Mouse (Mus musculus) forebrain, embryonic 13.5 days (tissue): ENCODE data around the gene Ugt1a9. TPM values are rescaled to one million over a fixed set of nuclear protein-coding genes. Genes with fewer than 3 reads are reported as not detected.
"Not testable (repeated sequence)": the region's sequence is repeated elsewhere in the genome, so short reads cannot be mapped to it uniquely, and the experiment has no call there.

ENCODE experiments used
- ATAC-seq: fragments of 200-750 bp; cut with Nextera tagmentation; 2 replicates; pipeline ENCODE4 v1.8.0; 2017
- H3K27ac ChIP-seq: fragments of 300-500 bp; sonication (generic); 2 replicates; pipeline ENCODE4 v1.5.1; 2015; ENCODE audit warnings: inconsistent platforms, mild to moderate bottlenecking, moderate library complexity
- H3K27me3 ChIP-seq: fragments of 300-500 bp; sonication (generic); 2 replicates; pipeline ENCODE4 v1.6.1; 2015; ENCODE audit warnings: mild to moderate bottlenecking, inconsistent platforms
- H3K36me3 ChIP-seq: fragments of 300-500 bp; sonication (generic); 2 replicates; pipeline ENCODE4 v1.6.1; 2015; ENCODE audit warnings: mild to moderate bottlenecking, inconsistent platforms; ENCODE audit not compliant: poor library complexity, severe bottlenecking
- H3K4me1 ChIP-seq: fragments of 300-500 bp; sonication (generic); 2 replicates; pipeline ENCODE4 v1.6.1; 2015; ENCODE audit warnings: inconsistent platforms
- H3K4me2 ChIP-seq: fragments of 300-500 bp; sonication (generic); 2 replicates; pipeline ENCODE4 v1.6.1; 2015; ENCODE audit warnings: inconsistent platforms, mild to moderate bottlenecking, moderate library complexity
- H3K4me3 ChIP-seq: fragments of 300-500 bp; sonication (generic); 2 replicates; pipeline ENCODE4 v1.5.1; 2015; ENCODE audit warnings: mild to moderate bottlenecking, inconsistent platforms
- H3K9ac ChIP-seq: fragments of 300-500 bp; sonication (generic); 2 replicates; pipeline ENCODE4 v1.6.1; 2015; ENCODE audit warnings: mild to moderate bottlenecking, inconsistent platforms
- H3K9me3 ChIP-seq: fragments of 300-500 bp; sonication (generic); replicated peaks from 2 replicates; pipeline ENCODE4 v1.6.1; 2016; ENCODE audit warnings: inconsistent platforms
- WGBS: fragments of 180-500 bp; shearing (Covaris S2); methylation state at CpG from one replicate; pipeline ENCODE4 v1.1.7; 2015; 5-methylcytosine and 5-hydroxymethylcytosine counted together
- polyA plus RNA-seq: library from polyadenylated mRNA; unstranded; fragments of >200 nt; fragmentation: Nextera tagmentation; extraction: Ambion mirVana; gene quantifications from 2 replicates; pipeline ENCODE4 v1.2.1, GENCODE M21; 2015

Gene Ugt1a9
- polyA plus RNA-seq, 1 experiment from 2014 or later, result not detected

- Histone ChIP-seq H3K4me1 (no peaks in the 10 kb centered on the region), H3K36me3 (no peaks in the 10 kb centered on the region), H3K9me3 (no peaks in the 10 kb centered on the region), H3K4me2 (no peak overlapping the region), H3K9ac (no peak overlapping the region), H3K4me3 (no peak overlapping the region), H3K27ac (no peak overlapping the region), H3K27me3 (no peaks in the 10 kb centered on the region)
- ATAC-seq, result no peak
Observed at GRCm38 (mm10) chr1:88092341-88092740, 21.7 kb downstream of the Ugt1a9 start.

GRCm38 (mm10) chr1:88094270-88094676, 23.7 kb downstream of the Ugt1a9 start:
- H3K36me3 ChIP-seq, H3K4me1 ChIP-seq, H3K4me3 ChIP-seq, H3K27me3 ChIP-seq, H3K9ac ChIP-seq, H3K4me2 ChIP-seq, H3K9me3 ChIP-seq, ATAC-seq, H3K27ac ChIP-seq: not testable (repeated sequence)
- 89% methylated on average over 3 of the region's 3 CpGs for WGBS

DNA sequence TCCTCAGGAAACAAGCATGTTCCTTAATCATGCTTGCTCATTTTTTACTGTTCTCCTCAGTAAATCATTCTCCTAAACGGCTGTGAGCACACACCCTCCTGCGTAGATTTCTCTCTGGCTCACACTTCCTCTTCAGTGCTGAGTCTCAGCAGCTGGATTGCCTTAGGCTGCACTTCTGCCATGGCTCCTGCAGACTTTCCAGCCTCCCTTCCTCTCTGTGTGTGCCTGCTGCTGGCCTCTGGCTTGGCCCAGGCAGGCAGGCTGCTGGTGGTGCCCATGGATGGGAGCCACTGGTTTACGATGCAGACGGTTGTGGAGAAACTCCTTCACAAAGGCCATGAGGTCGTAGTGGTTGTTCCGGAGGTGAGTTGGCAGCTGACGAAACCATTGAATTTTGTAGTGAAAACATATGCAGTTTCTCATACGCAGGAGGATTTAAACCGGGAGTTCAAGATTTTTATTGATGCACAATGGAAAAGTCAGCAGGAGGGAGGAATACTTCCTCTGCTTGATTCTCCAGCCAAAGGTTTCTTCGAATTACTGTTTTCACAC, 24.4 kb downstream of the Ugt1a9 start, which contains the start of gene Ugt1a7c:
Ugt1a7c (plus strand) TSS at position 122 of the 552 bp plus-strand sequence.
- H3K27ac ChIP-seq, result no peak within 1 kb of the TSS
- no peaks in the 10 kb centered on the region for H3K36me3 ChIP-seq
- WGBS, result 72% methylated on average over 10 of the region's 10 CpGs
- H3K4me1 ChIP-seq, result no peaks in the 10 kb centered on the region
- no peak within 1 kb of the TSS for H3K4me3 ChIP-seq
- H3K27me3 ChIP-seq, result no peaks in the 10 kb centered on the region
- H3K9me3 ChIP-seq, result no peaks in the 10 kb centered on the region
- H3K9ac ChIP-seq, result no peak within 1 kb of the TSS
- ATAC-seq, result no peak
- H3K4me2 ChIP-seq, result no peak within 1 kb of the TSS

DNA sequence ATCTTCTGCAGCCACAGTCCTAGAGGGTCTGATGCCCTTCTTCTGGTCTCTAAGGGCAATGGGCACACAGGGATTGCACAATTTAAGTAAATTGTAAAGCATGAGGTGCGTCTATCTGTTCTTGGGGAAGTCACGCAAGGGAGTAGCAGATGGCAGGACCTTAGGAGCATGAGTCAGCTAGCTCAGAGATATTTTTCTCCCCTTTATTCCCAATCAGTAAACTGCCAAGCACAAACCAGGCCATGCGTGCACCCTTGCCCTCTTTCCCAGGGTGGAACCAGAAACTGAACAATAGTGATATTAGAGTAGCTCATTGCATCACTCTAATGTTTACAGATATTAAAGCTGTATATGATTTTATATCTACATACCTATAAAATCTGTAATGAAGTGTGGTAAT, 27.9 kb downstream of the Ugt1a9 start:
- not testable (repeated sequence) for H3K36me3 ChIP-seq, H3K27ac ChIP-seq, H3K4me2 ChIP-seq, H3K9ac ChIP-seq, H3K9me3 ChIP-seq, H3K27me3 ChIP-seq, ATAC-seq, H3K4me3 ChIP-seq, H3K4me1 ChIP-seq
- 91% methylated on average over 3 of the region's 3 CpGs for WGBS

- H3K4me3 ChIP-seq, H3K27ac ChIP-seq, H3K27me3 ChIP-seq, H3K4me1 ChIP-seq, H3K9me3 ChIP-seq, ATAC-seq, H3K9ac ChIP-seq, H3K4me2 ChIP-seq, H3K36me3 ChIP-seq: not testable (repeated sequence)
- WGBS, result 90% methylated on average over 2 of the region's 2 CpGs
Observed at GRCm38 (mm10) chr1:88099691-88100090, 29.1 kb downstream of the Ugt1a9 start.

DNA sequence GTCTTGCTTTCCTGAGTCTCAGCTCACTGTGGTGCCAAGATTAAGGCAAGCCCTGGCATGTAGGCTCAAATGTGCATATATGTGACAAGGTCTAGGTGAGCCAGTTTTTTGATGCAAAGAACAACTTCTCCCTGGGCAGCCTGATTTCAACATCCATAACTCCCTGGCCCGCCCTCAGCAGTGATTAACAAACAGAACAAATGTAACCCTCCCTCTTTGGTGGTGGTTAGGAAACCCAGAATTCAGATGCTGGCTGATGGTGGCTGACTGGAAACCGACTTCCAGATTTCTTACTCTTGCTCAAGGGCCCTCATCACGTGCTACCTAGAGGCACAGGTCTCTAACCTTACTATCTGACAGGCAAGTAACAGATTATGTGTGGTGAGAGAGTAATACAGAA, 32.4 kb downstream of the Ugt1a9 start, which contains the start of gene Ugt1a6b:
Ugt1a6b (plus strand) TSS at position 234 of the 400 bp plus-strand sequence.
- H3K4me1 ChIP-seq, result not testable (repeated sequence)

GRCm38 (mm10) chr1:88103697-88104468, 33.3 kb downstream of the Ugt1a9 start:
- not testable (repeated sequence) for H3K9me3 ChIP-seq, H3K9ac ChIP-seq, H3K4me3 ChIP-seq, H3K27ac ChIP-seq, H3K27me3 ChIP-seq, H3K4me2 ChIP-seq, ATAC-seq, H3K36me3 ChIP-seq, H3K4me1 ChIP-seq
- 84% methylated on average over 5 of the region's 5 CpGs for WGBS

More for the DNA sequence above, 32.4 kb downstream of the Ugt1a9 start, which contains the start of gene Ugt1a6b:
- not testable (repeated sequence) for H3K27me3 ChIP-seq, H3K9ac ChIP-seq, H3K27ac ChIP-seq, H3K4me2 ChIP-seq, H3K4me3 ChIP-seq, ATAC-seq, H3K36me3 ChIP-seq, H3K9me3 ChIP-seq
- 64% methylated on average over 3 of the region's 3 CpGs for WGBS

DNA sequence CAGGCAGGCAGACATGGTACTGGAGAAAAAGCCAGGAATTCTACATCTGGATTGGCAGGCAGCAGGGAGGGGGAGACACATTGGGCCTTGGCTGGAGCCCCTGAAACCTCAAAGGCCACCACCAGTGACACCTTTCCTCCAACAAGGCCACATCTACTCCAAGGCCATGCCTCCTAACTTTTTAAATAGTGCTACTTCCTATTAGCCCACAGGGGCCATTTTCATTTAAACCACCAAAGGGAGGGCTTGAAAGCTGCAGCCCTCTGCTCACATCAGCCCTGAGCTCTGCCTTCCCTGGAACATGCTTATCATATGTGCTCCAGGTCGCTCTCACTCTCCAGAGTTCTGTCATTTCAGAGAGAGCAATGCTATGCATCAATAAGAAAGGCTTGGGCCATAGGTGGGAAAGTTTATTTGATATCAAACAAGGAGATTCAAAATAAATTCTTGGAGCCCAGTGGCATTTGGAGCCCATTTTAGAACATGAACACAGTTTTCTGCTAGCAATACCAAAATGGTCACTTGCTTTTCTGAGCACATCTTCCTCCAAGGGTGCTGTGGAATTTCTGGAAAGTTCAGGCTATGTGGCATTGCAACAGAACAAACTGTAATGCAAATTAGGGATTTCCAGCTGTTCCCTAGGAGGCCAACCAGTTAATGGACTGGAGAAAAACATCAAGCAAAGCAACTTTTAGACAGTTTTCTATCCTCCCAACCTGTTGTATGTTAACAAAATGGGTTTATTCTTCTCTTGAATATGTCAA, 34.2 kb downstream of the Ugt1a9 start:
- Histone ChIP-seq H3K36me3 (no peaks in the 10 kb centered on the region), H3K9me3 (no peaks in the 10 kb centered on the region), H3K9ac (no peak overlapping the region), H3K4me3 (no peak overlapping the region), H3K27me3 (no peaks in the 10 kb centered on the region), H3K4me1 (no peaks in the 10 kb centered on the region), H3K27ac (no peak overlapping the region), H3K4me2 (no peak overlapping the region)
- WGBS, result 86% methylated on average over 1 of the region's 1 CpGs
- no peak for ATAC-seq

- WGBS, result 62% methylated on average over 2 of the region's 2 CpGs
Observed at GRCm38 (mm10) chr1:88105656-88106055, 35.1 kb downstream of the Ugt1a9 start.

DNA sequence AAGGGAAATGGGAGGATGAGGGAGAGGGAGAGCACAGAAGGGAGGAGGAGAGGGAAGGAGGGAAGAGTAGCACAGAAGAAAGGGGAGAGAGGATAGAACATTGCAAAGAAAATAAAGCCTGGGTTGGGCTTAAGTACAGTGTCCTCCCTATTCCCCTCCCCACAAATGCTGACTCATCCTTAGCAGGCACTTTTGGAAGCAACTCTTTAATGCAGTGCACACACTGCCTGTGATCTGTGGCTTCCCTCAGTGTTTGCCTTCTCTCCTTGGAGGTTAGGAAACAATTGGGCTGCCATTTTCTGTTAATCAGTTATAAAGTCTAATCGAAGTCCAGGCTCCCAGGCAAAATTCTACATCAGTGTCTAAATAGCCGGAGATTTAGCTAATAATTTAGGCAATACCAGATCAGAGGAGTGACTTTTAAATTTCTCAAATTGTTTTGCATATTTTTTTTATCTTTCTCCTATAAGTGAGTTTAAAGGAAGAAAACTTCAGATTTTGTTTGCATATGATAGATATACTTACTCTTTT, 38.5 kb downstream of the Ugt1a9 start:
- WGBS, result 80% methylated on average over 2 of the region's 2 CpGs

More at GRCm38 (mm10) chr1:88105656-88106055, 35.1 kb downstream of the Ugt1a9 start:
- Histone ChIP-seq H3K27ac (no peak overlapping the region), H3K9me3 (no peaks in the 10 kb centered on the region), H3K4me1 (no peaks in the 10 kb centered on the region), H3K36me3 (no peaks in the 10 kb centered on the region), H3K27me3 (no peaks in the 10 kb centered on the region), H3K9ac (no peak overlapping the region), H3K4me3 (no peak overlapping the region), H3K4me2 (no peak overlapping the region)
- no peak for ATAC-seq

DNA sequence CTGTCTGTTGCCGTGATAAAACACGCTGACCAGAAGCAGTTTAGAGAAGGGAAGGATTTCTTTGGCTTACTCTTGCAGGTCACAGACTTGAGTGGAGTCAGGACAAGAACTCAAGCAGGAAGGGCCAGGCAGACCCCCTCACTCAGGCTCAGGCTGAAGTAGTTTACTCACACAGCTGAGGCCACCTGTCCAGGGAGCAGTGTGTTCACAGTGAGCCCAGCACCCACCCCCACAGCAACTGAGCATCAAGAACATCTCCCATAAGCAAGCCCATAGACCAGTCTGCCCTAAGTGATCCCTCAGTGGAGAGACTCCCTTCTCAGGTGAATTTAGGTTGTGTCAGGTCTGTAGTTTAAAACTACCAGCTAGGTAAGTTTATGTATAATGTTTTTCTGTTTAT, 39.0 kb downstream of the Ugt1a9 start:
- ATAC-seq, H3K4me3 ChIP-seq, H3K27ac ChIP-seq, H3K36me3 ChIP-seq, H3K27me3 ChIP-seq, H3K4me1 ChIP-seq, H3K4me2 ChIP-seq, H3K9me3 ChIP-seq, H3K9ac ChIP-seq: not testable (repeated sequence)
- 84% methylated on average over 2 of the region's 2 CpGs for WGBS

More for the DNA sequence above, 38.5 kb downstream of the Ugt1a9 start:
- ATAC-seq, H3K4me2 ChIP-seq, H3K9me3 ChIP-seq, H3K4me1 ChIP-seq, H3K9ac ChIP-seq, H3K27me3 ChIP-seq, H3K27ac ChIP-seq, H3K4me3 ChIP-seq, H3K36me3 ChIP-seq: not testable (repeated sequence)

DNA sequence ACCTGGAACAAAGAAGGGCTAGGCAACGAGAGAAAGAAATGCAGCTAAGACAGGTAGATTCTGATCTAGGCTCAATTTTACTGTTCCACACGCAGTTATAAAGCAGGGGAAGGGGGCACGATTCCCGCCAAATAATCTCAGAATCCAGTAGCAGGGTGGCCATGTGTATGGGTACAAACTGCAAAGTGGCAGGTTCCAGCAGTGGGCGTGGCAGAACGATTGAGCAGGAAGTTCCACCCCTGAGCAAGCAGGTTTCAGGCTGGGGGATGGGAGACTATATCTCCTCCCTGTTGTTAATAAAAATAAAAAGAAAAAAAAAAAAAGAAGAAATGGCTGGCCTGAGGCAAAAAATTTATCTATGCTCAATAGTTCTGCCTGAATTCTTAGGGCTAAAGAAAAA, 42.2 kb downstream of the Ugt1a9 start:
- H3K4me2 ChIP-seq, H3K27ac ChIP-seq, H3K27me3 ChIP-seq, H3K9me3 ChIP-seq, H3K36me3 ChIP-seq, ATAC-seq, H3K4me1 ChIP-seq, H3K9ac ChIP-seq, H3K4me3 ChIP-seq: not testable (repeated sequence)
- WGBS, result 95% methylated on average over 6 of the region's 6 CpGs
